Mouse (Mus musculus): Measurements from ENCODE around the gene Mafg. TPM values are rescaled to one million over a fixed set of nuclear protein-coding genes. Genes with fewer than 3 reads are reported as not detected.

Mafg gene
- polyA plus RNA-seq, 1 experiment from 2014 or later: 40.1 TPM

DNA sequence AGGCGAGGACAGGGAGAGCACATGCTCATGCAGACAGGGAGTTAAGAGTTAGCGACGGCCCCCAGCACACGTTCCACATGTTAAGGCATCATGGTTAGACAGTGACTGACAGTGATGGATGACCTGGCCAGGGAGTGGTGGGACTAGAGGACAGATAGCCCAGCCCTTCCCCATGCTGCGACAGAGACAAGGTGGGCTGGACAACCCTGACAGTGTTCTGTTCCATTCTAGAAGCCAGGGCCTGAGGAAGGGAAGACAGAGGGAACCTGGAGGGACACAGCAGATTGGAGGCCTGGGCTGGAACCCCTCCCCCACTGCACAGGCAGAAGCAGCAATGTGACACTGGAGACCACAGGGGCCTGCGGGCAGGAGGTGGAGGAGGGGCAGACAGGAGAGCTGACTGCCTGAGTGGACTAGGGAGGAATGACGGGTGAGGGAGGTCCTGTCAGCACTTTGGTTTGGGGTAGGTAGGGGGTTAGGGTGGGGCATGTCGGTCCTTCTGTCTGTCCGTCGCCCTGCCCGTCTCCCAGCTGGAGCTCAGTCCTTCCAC is 54.6 kb downstream of the Mafg start:
- WGBS: 81% methylated on average over 11 of the region's 11 CpGs
- Histone ChIP-seq H3K9ac (peak overlapping the region; percentile 43; the same call in 1 of the 2 replicates), H3K4me2 (replicated peaks) (no peak overlapping the region), H3K27me3 (no peaks in the 10 kb centered on the region), H3K27ac (no peak overlapping the region), H3K9me3 (replicated peaks) (no peaks in the 10 kb centered on the region), H3K36me3 (peaks cover 31% of the 10 kb centered on the region), H3K4me1 (peaks cover 36% of the 10 kb centered on the region), H3K4me3 (no peak overlapping the region)
- no peak for ATAC-seq (ENCODE audit: low FRiP score)

- ATAC-seq (ENCODE audit: low FRiP score): no peak
- peaks cover 27% of the 10 kb centered on the region for H3K36me3 ChIP-seq
- 84% methylated on average over 10 of the region's 10 CpGs for WGBS
- H3K9ac ChIP-seq: 0 out of 2 replicates have a peak overlapping the region, but pooled peaks have one; percentile 43
- H3K4me2 ChIP-seq (replicated peaks): no peak overlapping the region
- H3K27me3 ChIP-seq: no peaks in the 10 kb centered on the region
- H3K4me1 ChIP-seq: peaks cover 37% of the 10 kb centered on the region
- H3K27ac ChIP-seq: no peak overlapping the region
- H3K9me3 ChIP-seq (replicated peaks): no peaks in the 10 kb centered on the region
- H3K4me3 ChIP-seq: no peak overlapping the region
Measured at GRCm38 (mm10) chr11:120578024-120578693, 55.2 kb downstream of the Mafg start.

DNA sequence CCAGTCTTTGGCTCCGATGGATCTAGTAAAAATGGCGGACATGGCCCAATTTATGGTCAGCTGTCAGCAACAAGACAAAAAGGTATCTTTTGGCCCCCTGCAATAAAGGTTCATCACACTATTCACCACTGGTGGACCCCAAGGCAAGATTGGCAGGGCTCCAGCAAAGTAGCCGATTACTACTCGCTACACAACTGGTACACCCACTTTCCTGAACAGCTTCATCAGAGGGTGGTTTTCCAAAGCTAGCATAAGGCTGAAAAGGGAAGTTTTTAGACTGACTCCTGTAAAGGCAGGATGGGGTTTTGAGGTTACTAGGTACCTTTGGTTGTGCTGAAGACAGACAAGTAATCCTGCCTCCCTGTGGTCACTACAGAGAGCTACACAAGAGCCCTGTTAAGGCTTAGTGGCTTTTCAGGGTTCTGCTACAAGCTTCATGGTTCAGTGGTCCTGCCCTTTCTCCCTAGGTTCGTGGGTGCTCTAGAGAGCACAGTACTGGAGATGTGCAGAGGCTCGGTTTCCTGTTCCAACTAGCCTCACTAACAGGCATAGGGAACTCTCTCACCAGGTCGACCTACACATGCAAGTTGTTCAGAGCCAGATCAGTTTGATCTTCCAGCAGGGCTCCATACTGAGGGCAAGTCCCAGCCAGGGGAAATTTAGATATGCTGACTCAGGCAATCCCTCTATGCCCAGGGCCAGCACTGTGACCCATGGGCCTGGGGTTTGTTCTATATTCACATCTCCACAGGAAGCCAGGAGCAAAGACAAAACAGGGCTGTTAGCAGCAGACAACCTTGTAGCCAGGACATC is 56.0 kb downstream of the Mafg start:
- Histone ChIP-seq H3K4me1 (peaks cover 37% of the 10 kb centered on the region), H3K27ac (no peak overlapping the region; the same call in 1 of the 2 replicates), H3K4me2 (replicated peaks) (no peak overlapping the region), H3K9ac (no peak overlapping the region; the same call in 1 of the 2 replicates), H3K36me3 (peaks cover 27% of the 10 kb centered on the region), H3K27me3 (no peaks in the 10 kb centered on the region), H3K4me3 (no peak overlapping the region), H3K9me3 (replicated peaks) (no peaks in the 10 kb centered on the region)
- 85% methylated on average over 7 of the region's 7 CpGs for WGBS
- ATAC-seq (ENCODE audit: low FRiP score): no peak

DNA sequence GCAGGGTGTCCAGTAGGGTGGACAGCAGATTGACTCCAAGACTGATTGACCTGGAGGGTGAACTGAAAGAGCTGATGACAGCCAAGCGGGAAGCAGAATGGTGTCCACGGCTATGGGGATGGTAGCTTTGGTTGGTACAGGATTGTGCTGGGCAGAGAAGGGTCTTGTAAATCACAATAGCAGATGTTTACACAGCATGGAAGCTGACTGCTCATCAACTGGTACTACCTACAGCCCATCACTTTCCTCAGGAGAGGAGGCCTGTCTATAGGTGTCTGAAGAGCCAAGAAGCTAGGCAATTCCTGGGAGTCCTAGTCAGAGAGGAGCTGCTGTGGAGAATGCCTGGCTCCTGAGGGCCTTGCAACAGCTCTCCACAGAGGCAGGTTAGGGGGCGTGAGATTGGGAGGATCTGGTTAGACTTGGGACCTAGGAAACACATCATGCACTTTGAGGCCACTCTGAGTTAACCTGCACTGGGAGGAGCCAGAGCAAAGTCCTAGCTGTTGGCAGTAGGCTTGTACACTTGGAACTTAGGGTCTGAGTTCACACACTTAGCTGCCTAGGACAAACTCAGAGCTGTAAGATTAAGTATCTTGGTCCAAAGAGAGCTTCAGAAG is 56.9 kb downstream of the Mafg start:
- ATAC-seq (ENCODE audit: low FRiP score): no peak
- H3K4me2 ChIP-seq (replicated peaks): no peak overlapping the region
- H3K4me3 ChIP-seq: no peak overlapping the region
- H3K9ac ChIP-seq: no peak overlapping the region
- peaks cover 34% of the 10 kb centered on the region for H3K4me1 ChIP-seq
- peaks cover 27% of the 10 kb centered on the region for H3K36me3 ChIP-seq
- H3K27me3 ChIP-seq: no peaks in the 10 kb centered on the region
- H3K9me3 ChIP-seq (replicated peaks): no peaks in the 10 kb centered on the region
- H3K27ac ChIP-seq: no peak overlapping the region; the same call in 1 of the 2 replicates
- WGBS: 94% methylated on average over 3 of the region's 3 CpGs

GRCm38 (mm10) chr11:120575940-120576339 is 57.5 kb downstream of the Mafg start:
- peaks cover 38% of the 10 kb centered on the region for H3K4me1 ChIP-seq
- peaks cover 32% of the 10 kb centered on the region for H3K36me3 ChIP-seq
- no peak overlapping the region for H3K9ac ChIP-seq
- H3K4me2 ChIP-seq (replicated peaks): no peak overlapping the region
- ATAC-seq (ENCODE audit: low FRiP score): no peak
- no peaks in the 10 kb centered on the region for H3K27me3 ChIP-seq
- H3K4me3 ChIP-seq: no peak overlapping the region
- H3K9me3 ChIP-seq (replicated peaks): no peaks in the 10 kb centered on the region
- no peak overlapping the region for H3K27ac ChIP-seq

Small RNA genes lying within 50 kb of the gene (microRNA-seq; reads per million reads assigned to microRNA genes)
- 3.8 reads per million, percentile 6 among the genes with 10 or more reads in this experiment for gene Mir6936

Other genes with a start within 250 kb of the Mafg start
- 51.4 and 51.5 TPM in 2 replicates for gene Nploc4, start 195.9 kb downstream of the Mafg start, polyA plus RNA-seq (2016; fragmentation: Nextera tagmentation; extraction: Ambion mirVana)
- gene Tspan10, start 191.0 kb downstream of the Mafg start, polyA plus RNA-seq (2016; fragmentation: Nextera tagmentation; extraction: Ambion mirVana): not detected in 2 replicates
- gene Pde6g, start 180.1 kb downstream of the Mafg start, polyA plus RNA-seq (2016; fragmentation: Nextera tagmentation; extraction: Ambion mirVana): not detected in 2 replicates
- 10.6 and 11.3 TPM in 2 replicates for gene Oxld1, start 175.5 kb downstream of the Mafg start, polyA plus RNA-seq (2016; fragmentation: Nextera tagmentation; extraction: Ambion mirVana)
- 33.8 and 35.5 TPM in 2 replicates for gene Ccdc137, start 175.5 kb downstream of the Mafg start, polyA plus RNA-seq (2016; fragmentation: Nextera tagmentation; extraction: Ambion mirVana)
- gene Arl16, start 166.0 kb downstream of the Mafg start, polyA plus RNA-seq (2016; fragmentation: Nextera tagmentation; extraction: Ambion mirVana): 57.1 and 58.4 TPM in 2 replicates
- gene Mrpl12, start 149.0 kb downstream of the Mafg start, polyA plus RNA-seq (2016; fragmentation: Nextera tagmentation; extraction: Ambion mirVana): 104 and 108 TPM in 2 replicates
- gene Slc25a10, start 141.8 kb downstream of the Mafg start, polyA plus RNA-seq (2016; fragmentation: Nextera tagmentation; extraction: Ambion mirVana): 37.7 and 38.0 TPM in 2 replicates
- 0.47 and 0.54 TPM in 2 replicates for gene Gcgr, start 102.9 kb downstream of the Mafg start, polyA plus RNA-seq (2016; fragmentation: Nextera tagmentation; extraction: Ambion mirVana)
- 210 and 219 TPM in 2 replicates for gene Mcrip1, start 83.9 kb downstream of the Mafg start, polyA plus RNA-seq (2016; fragmentation: Nextera tagmentation; extraction: Ambion mirVana)
- not detected in 2 replicates for gene Ppp1r27, start 82.5 kb downstream of the Mafg start, polyA plus RNA-seq (2016; fragmentation: Nextera tagmentation; extraction: Ambion mirVana)
- 473 and 486 TPM in 2 replicates for gene P4hb, start 60.3 kb downstream of the Mafg start, polyA plus RNA-seq (2016; fragmentation: Nextera tagmentation; extraction: Ambion mirVana)
- gene Arhgdia, start 52.0 kb downstream of the Mafg start, polyA plus RNA-seq (2016; fragmentation: Nextera tagmentation; extraction: Ambion mirVana): 548 TPM in 2 replicates
- gene Alyref, start 35.2 kb downstream of the Mafg start, polyA plus RNA-seq (2016; fragmentation: Nextera tagmentation; extraction: Ambion mirVana): 539 and 588 TPM in 2 replicates
- 153 and 170 TPM in 2 replicates for gene Anapc11, start 35.2 kb downstream of the Mafg start, polyA plus RNA-seq (2016; fragmentation: Nextera tagmentation; extraction: Ambion mirVana)
- 1.0 and 1.3 TPM in 2 replicates for gene Npb, start 25.1 kb downstream of the Mafg start, polyA plus RNA-seq (2016; fragmentation: Nextera tagmentation; extraction: Ambion mirVana)
- gene Pcyt2, start 15.7 kb downstream of the Mafg start, polyA plus RNA-seq (2016; fragmentation: Nextera tagmentation; extraction: Ambion mirVana): 145 and 148 TPM in 2 replicates
- 43.9 and 50.0 TPM in 2 replicates for gene Sirt7, start 8.4 kb downstream of the Mafg start, polyA plus RNA-seq (2016; fragmentation: Nextera tagmentation; extraction: Ambion mirVana)
- gene Pycr1, start 10.2 kb upstream of the Mafg start, polyA plus RNA-seq (2016; fragmentation: Nextera tagmentation; extraction: Ambion mirVana): 28.5 and 28.8 TPM in 2 replicates
- gene Myadml2, start 14.6 kb upstream of the Mafg start, polyA plus RNA-seq (2016; fragmentation: Nextera tagmentation; extraction: Ambion mirVana): 0.39 and 0.60 TPM in 2 replicates
- gene Notum, start 27.6 kb upstream of the Mafg start, polyA plus RNA-seq (2016; fragmentation: Nextera tagmentation; extraction: Ambion mirVana): 1.7 and 3.0 TPM in 2 replicates
- gene Aspscr1, start 39.4 kb upstream of the Mafg start, polyA plus RNA-seq (2016; fragmentation: Nextera tagmentation; extraction: Ambion mirVana): 144 and 151 TPM in 2 replicates
- gene Cenpx, start 80.1 kb upstream of the Mafg start, polyA plus RNA-seq (2016; fragmentation: Nextera tagmentation; extraction: Ambion mirVana): 106 and 113 TPM in 2 replicates
- 75.3 and 78.8 TPM in 2 replicates for gene Lrrc45, start 80.3 kb upstream of the Mafg start, polyA plus RNA-seq (2016; fragmentation: Nextera tagmentation; extraction: Ambion mirVana)
- gene Rac3, start 87.9 kb upstream of the Mafg start, polyA plus RNA-seq (2016; fragmentation: Nextera tagmentation; extraction: Ambion mirVana): 98.4 and 99.9 TPM in 2 replicates
- gene Dcxr, start 93.7 kb upstream of the Mafg start, polyA plus RNA-seq (2016; fragmentation: Nextera tagmentation; extraction: Ambion mirVana): 11.6 and 12.2 TPM in 2 replicates
- gene Cbr2, start 98.5 kb upstream of the Mafg start, polyA plus RNA-seq (2016; fragmentation: Nextera tagmentation; extraction: Ambion mirVana): 1.6 and 2.6 TPM in 2 replicates
- 3.0 and 4.0 TPM in 2 replicates for gene Hmga1b, start 129.2 kb upstream of the Mafg start, polyA plus RNA-seq (2016; fragmentation: Nextera tagmentation; extraction: Ambion mirVana)
- 68.5 and 70.1 TPM in 2 replicates for gene Rfng, start 150.6 kb upstream of the Mafg start, polyA plus RNA-seq (2016; fragmentation: Nextera tagmentation; extraction: Ambion mirVana)
- gene Gps1, start 150.7 kb upstream of the Mafg start, polyA plus RNA-seq (2016; fragmentation: Nextera tagmentation; extraction: Ambion mirVana): 223 and 232 TPM in 2 replicates
- 54.5 and 60.0 TPM in 2 replicates for gene Dus1l, start 162.8 kb upstream of the Mafg start, polyA plus RNA-seq (2016; fragmentation: Nextera tagmentation; extraction: Ambion mirVana)
- 115 and 120 TPM in 2 replicates for gene Fasn, start 190.9 kb upstream of the Mafg start, polyA plus RNA-seq (2016; fragmentation: Nextera tagmentation; extraction: Ambion mirVana)